Mouse (Mus musculus) adrenal gland, postnatal 14 days (tissue): ENCODE measurements around the gene Tmem39a. TPM values are rescaled to one million over a fixed set of nuclear protein-coding genes. Genes with fewer than 3 reads are reported as not detected.
A peak's percentile ranks its signal among the peaks of the same experiment; 100 is the strongest.

Experiments used
- DNase-seq: peaks from one replicate; pipeline ENCODE4 v3.0.0; 2021; ENCODE audit warnings: mixed read lengths
- long read RNA-seq, 2 experiments: library from polyadenylated mRNA; stranded (forward); transcript quantifications; one replicate each; pipeline ENCODE4 v2.0.0; 2021
- total RNA-seq: library from RNA; stranded (reverse); gene quantifications from 2 replicates; pipeline ENCODE4 v1.2.3, GENCODE M21; 2021

Tmem39a gene
- 55.7 and 74.0 TPM in 2 replicates for total RNA-seq
- long read RNA-seq, experiment 1, transcript Tmem39a-201 (9 exons, 2,871 nt): major isoform, 17 of 33 reads
- long read RNA-seq, experiment 1, partial matches to known transcripts: 2 of 33 reads
- long read RNA-seq, experiment 1, other reads (novel, unspliced or antisense): 9 of 33 reads
- long read RNA-seq, experiment 2, transcript Tmem39a-201 (9 exons, 2,871 nt): major isoform, 16 of 27 reads
- long read RNA-seq, experiment 2, partial matches to known transcripts: 4 of 27 reads
- long read RNA-seq, experiment 2, other reads (novel, unspliced or antisense): 6 of 27 reads

GRCm38 (mm10) chr16:38558221-38558748 lies at the start of gene Tmem39a:
Tmem39a (plus strand) TSS chr16:38558698.
- DNase-seq: no peak

DNA sequence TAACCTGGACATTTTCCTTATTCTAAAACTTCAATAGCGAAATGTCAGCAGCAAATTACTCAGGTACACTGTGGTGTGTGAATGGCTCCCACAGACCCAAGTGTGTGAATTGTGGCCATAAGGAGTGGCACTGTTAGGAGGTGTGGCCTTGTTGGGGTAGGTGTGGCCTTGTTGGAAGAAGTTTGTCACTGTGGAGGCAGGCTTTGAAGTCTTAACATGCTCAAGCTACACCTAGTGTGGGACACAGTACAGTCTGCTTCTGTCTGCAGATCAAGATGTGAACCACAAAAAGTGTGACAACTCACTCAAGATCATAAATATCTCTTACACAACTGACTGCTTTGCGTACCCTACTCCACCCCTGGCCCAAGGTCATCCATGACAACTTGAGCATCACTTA lies 47.7 kb upstream of the Tmem39a start:
- no peak for DNase-seq

DNA sequence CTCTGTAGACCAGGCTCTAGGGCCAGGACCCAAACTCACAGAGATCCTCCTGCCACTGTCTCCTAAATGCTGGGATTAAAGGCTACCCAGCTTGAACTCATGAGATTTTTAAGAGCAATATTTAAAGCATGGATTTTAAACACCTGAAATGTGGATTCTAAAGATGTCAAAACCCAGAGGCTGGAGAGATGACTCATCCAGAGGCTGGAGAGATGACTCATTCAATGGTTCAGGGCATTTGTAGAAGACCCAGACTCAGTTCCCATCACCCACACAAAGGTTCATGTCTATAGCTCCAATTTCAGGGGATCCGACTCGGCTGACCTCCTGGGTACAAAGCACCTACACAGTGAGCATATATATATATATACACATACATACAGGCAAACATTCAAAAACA lies 39.4 kb upstream of the Tmem39a start:
- DNase-seq: no peak

- no peak for DNase-seq
These were observed 37.1 kb upstream of the Tmem39a start for GRCm38 (mm10) chr16:38521211-38521987.

DNA sequence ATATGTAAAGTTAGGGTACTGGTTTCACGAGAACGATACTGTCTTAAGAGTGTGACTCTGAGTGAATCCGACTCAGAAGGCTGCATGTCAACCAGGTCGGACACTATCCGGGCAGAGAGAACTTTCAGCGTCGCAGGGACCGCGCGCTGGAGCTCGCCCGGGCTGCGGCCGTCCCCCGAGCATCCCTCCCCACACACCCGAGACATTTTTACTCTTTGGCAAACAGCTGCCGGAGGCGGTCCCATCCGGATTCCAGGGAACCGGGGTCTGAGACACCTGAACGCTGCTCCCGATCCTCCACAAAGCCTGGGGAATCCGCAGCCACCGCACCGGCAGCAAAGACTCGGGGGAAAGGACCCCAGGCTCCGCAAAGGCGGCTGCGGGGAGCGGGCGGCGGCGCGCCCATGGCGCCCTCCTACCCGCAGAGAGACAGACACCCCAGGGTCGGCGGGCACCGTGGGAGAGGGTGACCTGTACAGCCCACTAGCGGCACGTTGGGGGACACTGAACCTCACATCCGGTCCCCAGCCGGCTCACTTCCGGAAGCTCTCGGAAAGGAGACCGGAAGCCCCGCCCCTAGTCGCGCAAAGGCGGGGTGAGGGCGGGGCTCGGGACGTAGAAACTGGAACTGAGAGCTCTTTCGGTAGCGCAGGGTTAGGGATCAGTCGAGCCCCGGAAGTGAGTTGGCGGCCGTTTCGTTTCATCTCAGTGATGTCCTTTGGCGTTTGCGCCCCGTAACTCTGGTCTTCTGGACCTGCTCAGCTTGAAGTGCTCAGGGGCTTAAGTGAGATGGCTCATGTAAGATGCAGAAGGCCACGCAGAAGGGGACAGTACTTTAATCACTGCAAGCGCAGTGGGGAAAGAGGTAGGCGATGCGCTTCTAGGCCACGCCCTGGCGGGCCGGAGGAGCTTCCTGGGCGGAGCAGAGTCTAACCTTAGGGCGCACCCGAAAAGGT lies 36.1 kb upstream of the Tmem39a start, which contains the start of gene Timmdc1:
Gene Timmdc1 (minus strand): TSS at position 535 of the 956 bp plus-strand sequence.
- DNase-seq: peak; percentile 98

DNA sequence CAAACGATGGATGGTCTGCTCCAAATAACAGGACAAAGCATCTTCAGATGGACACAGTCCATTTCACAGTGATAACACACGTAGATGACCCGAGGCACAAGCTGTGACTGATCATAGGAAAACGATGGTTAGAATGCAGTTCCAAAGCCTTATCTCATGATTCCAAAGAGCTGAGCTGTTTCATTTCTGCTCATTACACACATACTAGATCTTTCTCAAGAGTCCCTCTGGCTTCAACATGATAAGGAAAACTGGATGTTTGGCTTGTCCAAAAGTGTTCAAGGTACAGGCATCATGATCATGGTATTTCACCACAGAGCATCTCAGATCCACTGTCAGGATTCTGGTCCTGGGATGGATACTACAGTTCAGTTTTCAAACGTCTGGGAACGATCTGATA lies 32.2 kb upstream of the Tmem39a start:
- no peak for DNase-seq

GRCm38 (mm10) chr16:38536544-38537146 lies 21.9 kb upstream of the Tmem39a start:
- DNase-seq: peak; percentile 84

- no peak for DNase-seq
These were observed 19.6 kb upstream of the Tmem39a start for GRCm38 (mm10) chr16:38538716-38539380.

- no peak for DNase-seq
These were observed 10.5 kb upstream of the Tmem39a start for GRCm38 (mm10) chr16:38548000-38548399.

DNA sequence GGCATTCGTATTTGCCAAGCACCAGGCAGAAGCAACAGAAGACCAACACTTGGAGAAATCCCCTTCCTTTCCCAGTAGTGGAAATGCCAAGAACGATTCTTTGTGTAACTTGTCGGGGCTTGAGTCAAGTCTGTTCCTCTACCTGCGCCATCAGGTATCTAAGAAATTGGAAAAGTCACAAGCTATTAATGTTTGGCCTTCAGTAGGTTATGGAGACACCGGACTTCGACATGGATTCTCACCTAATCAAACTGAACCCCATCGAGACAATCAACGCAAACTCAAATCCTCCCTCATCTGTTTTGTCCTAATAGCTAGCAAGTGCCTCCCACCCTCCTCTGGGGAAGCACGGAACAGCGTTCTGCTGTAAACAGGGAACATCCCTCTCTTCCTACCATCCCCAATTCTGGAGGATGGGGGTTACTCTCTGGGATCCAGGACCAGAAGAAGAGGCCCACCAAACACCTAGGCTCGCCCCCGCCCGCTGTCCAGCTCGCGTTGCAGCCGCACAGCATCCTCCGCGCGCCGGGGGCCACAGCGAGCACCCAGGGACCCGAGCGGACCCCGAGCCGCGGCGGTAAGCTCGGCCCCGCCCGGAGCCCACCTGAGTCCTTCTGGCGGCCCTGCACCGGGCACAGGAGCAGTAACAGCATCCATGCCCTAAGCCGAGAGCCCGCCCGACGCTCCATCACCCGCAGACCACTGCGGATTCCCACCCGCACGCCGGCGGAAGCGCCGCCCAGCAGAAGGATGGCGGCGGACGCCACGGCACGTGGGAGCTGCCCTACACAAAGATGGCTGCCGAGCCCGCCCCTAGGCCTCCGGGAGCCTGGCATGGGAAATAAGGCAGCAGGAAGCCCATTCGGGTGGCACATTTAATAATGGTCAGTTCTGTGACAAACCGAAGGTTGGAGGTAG lies 8.8 kb upstream of the Tmem39a start, which contains the start of gene Poglut1:
Gene Poglut1 (minus strand): TSS at position 780 of the 918 bp plus-strand sequence.
- DNase-seq: peak; percentile 91

DNA sequence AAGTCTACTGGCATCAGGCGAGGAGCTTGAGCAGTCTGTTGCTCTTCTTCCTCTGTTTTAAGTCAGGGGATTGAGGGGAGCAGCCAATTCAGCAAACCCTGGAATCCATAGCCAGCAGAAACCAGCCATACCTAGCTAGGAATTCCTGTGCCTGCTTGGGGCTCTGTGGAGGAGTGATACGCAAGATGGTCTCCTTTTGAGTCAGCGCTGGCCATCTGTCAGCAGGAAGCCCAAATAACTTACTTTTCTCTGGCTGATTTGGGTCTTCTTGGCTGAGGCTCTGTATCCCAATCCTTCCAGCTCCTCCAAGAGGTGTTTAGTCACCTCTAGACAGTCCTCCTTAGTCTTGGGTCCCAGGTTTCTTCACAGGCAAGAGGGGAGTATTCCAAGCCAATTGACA lies 2.5 kb upstream of the Tmem39a start:
- no peak for DNase-seq

- DNase-seq: peak; percentile 96
These were observed 3.9 kb downstream of the Tmem39a start for GRCm38 (mm10) chr16:38562131-38562967.

- DNase-seq: no peak
These were observed 4.5 kb downstream of the Tmem39a start for GRCm38 (mm10) chr16:38562968-38563327.

DNA sequence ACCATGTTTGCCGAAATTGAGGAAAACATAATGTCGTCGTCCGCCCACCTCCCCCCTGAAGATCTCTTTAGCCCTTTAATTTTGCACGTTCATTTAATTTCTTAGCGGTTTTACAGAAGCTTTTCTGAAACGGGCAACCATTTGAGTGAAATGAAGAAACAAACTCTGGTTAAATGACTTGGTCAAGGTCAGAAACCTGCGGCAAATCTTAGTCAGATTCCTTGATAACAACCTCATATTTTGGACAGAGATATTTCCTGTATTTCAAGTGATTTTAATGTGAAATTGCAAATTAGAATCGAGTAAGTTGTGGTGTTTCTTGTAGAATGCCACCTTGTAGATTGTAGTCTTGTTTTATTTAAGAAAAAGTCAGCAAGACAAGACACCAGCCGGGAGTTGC lies 5.0 kb downstream of the Tmem39a start:
- DNase-seq: no peak

GRCm38 (mm10) chr16:38568192-38568591 lies 9.7 kb downstream of the Tmem39a start:
- DNase-seq: no peak

- no peak for DNase-seq
These were observed 13.0 kb downstream of the Tmem39a start for GRCm38 (mm10) chr16:38571481-38571880.

DNA sequence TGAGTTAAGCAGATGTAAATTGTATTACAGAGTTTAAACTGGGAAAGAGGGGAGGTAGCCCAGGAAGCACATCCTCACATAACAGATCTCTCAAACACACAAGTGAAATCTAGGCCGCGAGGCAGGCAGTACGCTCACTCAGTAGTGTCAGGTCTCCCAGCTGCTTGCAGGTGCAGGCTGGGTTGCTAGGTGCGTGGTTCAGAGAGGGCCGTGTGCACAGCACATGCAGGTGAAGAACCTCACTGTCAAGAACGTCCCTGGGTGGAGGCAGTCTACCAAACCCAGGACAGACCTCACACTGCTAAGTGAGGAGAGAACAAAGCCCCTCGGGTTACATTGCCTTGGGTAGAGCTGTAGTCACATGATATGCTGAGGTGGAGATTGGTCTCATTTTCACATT lies 26.3 kb downstream of the Tmem39a start:
- no peak for DNase-seq

- DNase-seq: no peak
These were observed 26.7 kb downstream of the Tmem39a start for GRCm38 (mm10) chr16:38585186-38585585.

GRCm38 (mm10) chr16:38587163-38587562 lies 28.7 kb downstream of the Tmem39a start:
- no peak for DNase-seq
